Mouse (Mus musculus) frontal cortex, adult (tissue): ENCODE results near the gene Pkd1l1.
A peak's percentile ranks its signal among the peaks of the same experiment; 100 is the strongest.

Experiments used
- ATAC-seq: cut with Nextera tagmentation; 2 replicates; pipeline ENCODE4 v1.9.2; 2017; ENCODE audit warnings: mild to moderate bottlenecking, moderate library complexity, mixed read lengths; ENCODE audit not compliant: low TSS enrichment

The Pkd1l1 gene

DNA sequence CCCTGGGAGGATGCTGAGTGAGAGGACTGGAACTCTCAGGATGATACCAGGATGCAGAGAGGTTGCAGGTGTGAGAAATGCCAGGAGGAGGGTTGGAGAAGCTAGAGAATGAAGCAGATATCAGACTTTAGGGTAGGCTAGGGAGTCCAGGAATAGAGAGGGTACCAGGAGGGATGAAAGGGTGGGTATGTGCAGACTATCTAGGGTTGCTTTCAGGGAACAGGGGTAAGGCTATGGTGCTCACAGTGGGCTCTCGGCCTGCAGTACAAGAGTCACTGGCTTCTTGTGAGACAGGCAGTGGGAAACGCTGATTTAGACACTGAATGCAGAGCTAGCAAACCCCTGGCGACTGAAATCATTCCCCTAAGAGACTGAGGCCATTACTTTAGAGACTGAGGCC is at the start of gene Pkd1l1:
Pkd1l1 (minus strand) TSS at position 101 of the 400 bp plus-strand sequence.
- no peak for ATAC-seq

DNA sequence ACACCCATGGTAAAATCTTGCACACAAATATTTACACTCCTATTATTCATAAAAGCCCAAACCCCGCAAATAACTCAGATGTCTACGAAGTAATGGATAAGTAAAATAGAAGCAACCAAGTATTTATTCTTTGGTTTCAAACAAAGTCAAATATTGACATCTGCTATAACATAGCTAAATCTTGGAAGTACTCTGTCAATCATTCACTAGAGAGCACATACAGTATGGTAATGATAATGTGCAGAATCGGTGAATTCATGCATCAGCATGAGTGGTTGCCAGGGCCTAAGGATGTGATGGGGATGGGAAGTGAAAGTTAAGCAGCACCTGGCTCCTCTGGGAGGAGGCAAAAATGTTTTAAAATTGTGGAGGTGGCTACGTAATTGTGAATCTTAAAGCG is 47.1 kb upstream of the Pkd1l1 start:
- ATAC-seq = no peak

DNA sequence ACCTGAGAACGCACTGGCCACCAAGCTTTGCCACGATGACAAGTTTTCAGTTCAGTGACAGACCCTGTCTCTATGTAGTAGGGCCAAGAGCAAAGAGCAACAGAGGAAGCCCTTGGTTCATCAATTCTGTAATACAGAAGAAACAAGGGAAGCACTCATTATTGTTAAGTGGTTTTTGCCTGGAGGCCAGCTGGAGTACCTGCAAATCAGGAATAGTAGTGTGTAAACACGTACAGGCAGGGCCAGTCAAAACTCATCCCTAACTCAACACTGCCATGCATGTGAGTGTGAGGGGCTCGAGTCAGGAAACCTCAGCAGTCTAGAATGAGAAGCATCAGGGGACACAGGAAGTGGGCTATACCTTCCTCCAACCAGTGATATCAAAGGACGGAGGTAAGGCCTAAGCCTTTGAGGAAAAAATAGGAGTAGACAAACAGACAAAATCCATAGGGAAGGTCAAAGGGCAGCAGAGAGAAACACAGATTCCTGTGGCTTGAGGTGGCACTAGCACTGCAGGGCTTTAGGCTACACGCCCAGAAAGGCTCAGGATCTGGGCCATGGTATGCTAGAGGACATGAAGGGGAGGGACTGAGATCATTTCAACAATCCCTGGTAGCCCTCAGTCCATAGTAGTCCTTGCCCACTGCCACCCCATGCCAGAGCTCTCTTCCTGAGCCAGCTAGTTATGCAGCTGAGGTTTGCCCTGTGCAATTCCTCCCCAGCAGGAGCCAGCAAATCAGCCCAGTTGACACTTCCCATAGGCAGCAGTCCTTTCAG is 45.6 kb upstream of the Pkd1l1 start:
- no peak for ATAC-seq

DNA sequence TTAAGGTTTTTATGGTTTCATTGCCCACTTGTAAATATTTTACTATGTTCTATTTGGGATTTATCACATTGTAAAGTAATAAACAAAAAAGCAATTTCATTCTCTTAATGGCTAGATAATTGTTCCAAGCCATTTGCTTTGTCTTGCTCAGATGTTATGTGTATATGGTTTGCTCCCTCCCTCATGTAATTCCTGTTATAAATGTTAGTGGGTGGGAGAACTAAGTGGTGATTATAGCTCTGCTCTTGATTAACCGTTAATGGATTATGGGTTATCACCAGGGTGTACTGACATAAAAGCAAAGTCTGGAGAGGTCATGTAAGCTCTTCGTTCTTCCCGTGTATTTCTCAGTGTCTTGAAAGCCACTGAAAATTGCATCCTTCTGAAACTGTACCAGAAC is 41.7 kb upstream of the Pkd1l1 start:
- ATAC-seq = no peak

DNA sequence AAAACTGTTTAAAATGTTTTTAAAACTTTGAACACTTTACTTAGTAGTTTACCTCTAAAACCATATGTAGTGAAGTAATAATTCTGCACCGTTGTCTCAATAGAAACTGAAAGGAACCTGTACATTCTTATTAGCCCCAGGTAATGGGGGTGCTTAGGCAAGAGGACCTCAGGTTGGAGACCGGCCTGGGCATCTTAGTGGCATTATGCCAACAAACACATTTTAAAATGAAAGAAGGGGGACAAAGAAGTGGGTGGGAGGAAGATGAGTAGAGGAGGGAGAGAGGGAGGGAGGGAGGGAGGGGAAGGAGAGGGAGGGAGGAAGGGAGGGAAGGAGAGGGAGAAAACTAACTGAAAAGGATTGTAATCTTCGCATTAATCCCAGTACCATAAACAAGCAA is 38.3 kb upstream of the Pkd1l1 start:
- no peak for ATAC-seq

DNA sequence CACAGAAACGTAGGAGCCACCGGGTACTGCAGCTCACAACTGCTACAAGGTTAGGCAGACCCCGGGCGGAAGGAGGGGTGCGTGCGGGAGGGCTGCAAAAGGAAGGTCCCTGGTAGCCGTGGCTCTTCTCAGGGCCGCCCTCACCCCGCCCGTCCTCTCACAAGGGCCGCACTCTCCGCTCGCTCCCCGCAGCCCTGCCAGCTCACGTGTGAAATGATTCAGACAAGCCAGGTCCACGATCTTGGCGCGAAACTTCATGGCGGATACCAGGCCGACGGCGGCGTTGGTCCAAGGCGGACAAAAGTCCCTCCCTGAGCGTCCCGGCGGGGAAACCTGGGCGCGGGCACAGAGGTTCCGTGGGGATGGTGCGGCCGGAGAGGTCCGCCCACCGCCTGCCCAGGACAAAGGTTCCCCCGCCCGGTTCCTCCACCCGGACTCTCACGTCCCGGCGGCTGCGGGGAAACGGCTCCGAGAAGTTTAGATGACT is 37.8 kb upstream of the Pkd1l1 start, which contains the start of gene Hus1:
Hus1 (minus strand) TSS at position 339 of the 487 bp plus-strand sequence.
- ATAC-seq = peak; percentile 98

DNA sequence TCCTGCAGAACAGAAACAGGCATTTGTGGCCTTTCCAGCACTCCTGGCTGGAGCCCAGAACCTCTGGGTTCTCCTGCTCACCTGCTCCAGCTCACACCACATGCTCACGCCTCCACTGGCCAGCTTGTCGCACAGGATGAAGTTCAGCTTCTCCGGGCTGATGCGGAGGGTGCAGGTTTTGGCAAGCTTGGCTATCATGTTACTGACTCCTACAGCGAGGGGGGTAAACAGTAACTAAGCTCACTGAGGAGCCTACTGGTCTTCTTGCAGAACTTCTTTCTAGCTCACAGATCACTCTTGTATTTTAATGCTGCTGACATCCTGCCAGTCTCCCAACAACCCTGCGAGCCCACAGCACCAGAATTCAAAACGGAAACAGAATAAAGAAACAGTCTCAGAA is 37.4 kb upstream of the Pkd1l1 start:
- ATAC-seq = peak; percentile 85

DNA sequence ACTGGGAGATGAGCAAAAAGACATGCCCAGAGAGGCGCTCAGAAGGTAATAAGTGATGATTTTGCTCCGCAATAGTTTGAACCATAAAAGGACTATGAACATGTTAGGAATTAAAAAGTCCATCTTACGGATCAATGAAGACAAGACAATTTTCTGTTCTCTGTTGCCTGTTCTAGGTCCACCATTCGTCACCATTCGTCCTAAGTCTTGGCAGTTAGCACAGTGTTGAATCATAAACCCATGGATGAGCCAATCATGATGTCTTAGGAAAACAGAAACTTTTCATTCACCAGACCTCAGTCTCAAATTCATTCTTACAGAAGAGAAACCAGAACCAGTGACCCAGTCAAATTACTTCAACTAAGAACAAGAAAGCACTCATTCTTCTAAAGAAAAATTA is 35.7 kb upstream of the Pkd1l1 start:
- no peak for ATAC-seq

DNA sequence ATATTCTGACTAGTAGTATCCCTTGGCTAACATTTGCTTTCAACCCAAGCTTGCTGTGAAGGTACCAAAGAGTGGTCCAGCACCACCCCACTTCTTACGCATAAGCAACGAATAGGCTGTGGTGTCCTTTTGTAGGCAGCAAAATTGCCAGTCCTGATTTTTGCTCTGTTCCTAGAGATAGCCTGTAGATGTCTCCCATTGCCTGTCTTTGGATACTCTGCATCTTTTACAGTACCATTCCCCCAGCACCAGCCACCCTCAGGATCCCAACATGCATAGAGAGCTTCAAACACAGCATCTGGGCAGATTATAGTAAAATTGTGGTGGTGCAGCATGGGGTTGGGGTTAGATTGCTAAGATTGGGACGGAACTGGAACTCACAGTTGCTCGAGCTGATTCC is 15.0 kb upstream of the Pkd1l1 start:
- peak; percentile 68 for ATAC-seq

DNA sequence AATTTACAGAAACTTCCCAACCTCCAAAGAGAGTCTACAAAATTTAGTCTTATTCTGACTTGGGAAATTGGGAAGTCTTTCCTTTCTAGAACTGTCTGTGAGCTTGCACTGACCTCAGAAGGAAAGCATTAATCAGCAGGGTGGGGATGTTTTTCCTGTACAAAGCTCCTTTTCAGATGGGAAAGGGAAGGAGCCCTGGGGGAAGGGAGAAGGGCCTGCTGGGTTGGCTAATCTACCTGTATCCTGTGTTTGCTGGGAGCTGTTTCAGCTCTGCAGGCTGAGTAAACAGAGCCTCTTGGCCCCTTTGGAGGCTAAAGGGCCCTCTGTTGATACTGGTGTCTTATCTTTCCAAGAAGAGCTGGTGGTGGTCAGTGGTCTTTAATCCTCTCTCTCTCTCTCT is 13.0 kb upstream of the Pkd1l1 start:
- no peak for ATAC-seq

DNA sequence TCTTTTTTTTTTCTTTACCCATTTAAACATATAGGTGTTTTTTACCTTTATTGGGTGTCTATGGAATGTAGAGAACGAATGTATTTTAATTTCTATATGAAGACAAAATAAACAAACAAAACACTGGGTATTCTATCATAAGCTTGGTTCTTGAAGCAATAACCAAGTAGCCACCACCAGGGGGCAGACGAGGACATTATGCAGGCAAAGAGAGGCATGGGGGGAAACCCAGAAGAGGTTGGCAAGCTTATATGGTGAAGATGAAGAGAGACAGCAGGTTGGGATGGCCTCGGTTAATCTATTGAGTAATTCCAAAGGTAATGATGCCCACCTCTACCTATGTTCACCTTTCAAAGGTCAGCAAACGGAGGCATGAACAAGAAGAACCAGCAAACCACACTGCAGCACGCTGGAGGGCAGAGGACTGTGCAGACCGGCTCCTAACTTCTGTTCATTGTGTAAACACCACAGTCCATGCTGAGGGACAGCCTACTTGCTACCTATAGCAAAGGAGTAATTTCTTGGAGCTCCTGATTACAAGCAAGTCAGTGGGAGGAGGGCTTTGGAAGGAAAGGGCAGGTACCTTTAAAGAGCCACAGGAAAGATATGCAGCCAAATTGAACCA is 10.3 kb upstream of the Pkd1l1 start:
- ATAC-seq = peak; percentile 76

DNA sequence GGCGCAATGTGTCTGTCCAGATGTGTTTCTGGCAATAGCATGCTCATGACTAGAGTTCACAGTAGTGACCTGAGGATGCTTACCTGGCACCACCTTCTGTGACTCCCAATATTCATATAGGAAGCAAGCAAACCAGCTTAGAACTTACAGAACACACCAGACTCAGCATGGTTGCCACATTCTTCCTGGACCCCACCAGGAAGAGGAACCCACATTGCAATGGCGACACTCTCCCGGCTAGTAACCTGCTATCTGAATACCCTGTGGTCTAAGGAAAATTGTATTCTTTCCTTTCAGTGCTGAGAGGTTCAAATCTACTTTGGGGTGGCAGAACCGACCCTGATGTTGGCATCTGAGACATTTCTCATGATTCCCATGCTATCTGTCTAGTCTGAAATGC is 5.1 kb upstream of the Pkd1l1 start:
- no peak for ATAC-seq

DNA sequence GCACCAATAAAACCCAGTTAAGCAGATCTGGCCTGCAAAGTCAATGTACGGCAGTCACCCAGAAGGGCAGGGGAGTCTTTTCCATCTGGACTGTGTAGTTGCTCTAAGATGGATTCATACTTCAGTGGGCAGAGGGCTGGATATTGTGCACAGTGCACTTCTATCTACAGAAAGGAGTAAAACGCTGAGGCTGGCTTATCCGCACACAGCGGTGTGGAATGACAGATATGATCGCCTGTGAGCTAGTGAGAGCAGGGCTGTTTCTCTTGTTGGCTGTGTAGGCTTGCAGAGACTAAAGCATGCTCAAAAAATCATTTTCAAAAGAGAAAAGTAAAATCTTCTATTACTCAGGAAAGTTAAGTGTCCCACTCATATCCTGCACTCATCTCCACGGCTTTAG is 973 bp downstream of the Pkd1l1 start:
- ATAC-seq = no peak

DNA sequence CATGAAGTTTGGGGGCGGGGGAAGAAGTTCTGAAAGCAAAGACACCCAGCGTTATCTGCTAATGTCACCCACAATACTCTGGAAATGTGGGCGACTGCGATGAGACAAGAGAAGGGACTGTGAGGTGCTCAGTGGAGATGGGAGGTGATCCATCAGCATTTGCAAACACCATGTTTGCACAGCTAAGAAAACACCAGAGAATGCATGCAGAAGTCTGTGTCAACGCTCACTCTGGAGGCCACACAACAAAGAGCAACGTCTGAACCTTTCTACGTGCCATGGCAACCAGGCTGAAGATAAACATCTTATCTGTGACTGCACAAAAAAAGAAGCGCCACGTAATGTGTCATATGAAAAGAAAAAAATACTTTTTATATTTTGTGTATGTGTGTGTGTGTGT is 2.6 kb downstream of the Pkd1l1 start:
- ATAC-seq = no peak

DNA sequence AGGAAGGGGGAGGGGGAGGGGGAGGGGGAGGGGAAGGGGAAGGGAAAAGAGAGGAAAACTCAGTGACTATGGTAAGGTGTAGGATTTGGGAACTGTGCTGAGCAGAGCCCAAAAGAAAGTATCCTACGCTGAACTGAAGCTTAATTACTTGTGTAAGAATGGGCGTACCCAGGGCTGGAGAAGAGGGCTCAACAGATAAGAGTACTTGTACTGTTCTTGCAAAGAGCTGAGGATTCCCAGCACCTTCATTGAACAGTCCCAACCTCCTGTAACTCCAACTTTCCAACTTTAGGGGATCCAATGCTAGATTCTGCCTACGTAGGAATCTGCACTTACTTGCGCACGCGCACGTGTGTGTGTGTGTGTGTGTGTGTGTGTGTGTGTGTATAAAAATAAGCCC is 5.0 kb downstream of the Pkd1l1 start:
- no peak for ATAC-seq

DNA sequence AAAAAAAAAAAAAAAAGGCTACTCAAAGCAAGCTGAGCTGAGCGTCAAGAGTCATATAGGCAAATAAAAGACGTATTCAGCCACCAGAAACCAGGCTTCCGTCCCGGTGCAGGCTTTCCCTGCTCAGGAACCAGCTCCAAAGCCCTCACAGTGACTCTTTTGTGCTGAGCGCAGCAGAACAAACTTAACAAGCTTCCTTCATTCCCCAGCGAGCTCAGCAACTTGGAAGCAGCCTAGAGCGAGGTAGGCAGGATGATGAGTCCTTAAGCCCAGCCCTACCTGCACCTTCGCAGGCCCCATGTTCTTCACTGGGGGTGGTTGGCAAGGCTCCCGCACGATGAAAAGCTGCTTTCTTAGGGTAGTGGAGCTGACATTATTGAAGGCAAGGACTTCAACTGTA is 14.5 kb downstream of the Pkd1l1 start:
- ATAC-seq = peak; percentile 77

DNA sequence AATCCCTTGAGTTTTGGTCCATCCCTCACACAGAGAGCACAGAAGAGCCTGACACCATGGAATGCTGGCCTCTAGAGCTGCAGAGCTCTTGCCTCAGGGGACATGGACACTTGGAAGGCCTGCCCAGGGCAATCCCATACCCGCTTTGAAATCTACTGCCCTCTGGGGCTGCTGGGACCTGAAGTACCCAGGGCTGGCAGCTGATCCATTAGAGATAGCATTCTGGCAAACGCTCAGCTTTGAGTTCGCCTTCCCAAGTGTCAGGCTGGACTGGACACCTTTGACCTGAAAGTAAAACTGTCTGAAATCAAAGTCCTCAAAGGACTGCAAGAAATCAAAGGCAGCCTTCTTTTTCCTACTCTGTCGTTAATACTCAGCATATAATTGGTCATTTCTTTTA is 15.0 kb downstream of the Pkd1l1 start:
- no peak for ATAC-seq

DNA sequence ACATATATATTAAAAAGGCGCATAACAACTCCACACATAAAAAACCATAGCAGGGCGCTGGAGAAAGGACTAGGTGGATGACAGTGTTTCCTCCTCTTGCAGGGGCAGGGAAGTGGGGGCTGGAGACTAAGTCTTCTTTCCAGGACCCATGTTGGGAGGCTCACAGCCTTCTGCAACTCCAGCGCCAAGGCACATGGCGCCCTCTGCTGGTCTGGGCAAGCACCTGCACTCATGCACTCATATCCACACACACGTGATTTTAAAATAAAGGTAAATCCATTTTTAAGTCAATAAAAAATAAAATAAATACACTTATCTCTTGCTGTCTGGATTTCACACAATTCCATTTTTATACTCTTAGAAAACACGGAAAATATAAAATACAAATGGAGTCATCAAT is 16.0 kb downstream of the Pkd1l1 start:
- ATAC-seq = no peak

DNA sequence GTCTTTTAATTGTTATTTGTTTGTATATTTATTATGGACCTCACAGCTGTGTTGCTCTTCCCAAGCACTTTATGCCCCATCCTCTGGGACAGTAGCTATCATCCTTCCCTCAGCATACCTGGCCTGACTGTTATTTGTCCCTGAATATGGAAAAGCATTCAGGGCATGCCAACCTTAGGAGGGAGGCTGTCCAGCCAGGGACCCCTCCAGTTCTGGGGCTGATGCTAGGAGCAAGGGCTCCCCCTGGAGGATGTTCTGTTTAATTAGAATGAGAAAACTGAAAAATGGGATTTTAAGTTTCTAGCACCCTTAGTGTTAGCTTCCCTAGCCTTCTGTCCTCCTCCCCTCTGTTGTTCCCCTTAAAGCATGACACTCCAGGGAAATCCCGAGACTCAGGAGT is 17.4 kb downstream of the Pkd1l1 start:
- ATAC-seq = peak; percentile 69; the same call in 1 of the 2 replicates

DNA sequence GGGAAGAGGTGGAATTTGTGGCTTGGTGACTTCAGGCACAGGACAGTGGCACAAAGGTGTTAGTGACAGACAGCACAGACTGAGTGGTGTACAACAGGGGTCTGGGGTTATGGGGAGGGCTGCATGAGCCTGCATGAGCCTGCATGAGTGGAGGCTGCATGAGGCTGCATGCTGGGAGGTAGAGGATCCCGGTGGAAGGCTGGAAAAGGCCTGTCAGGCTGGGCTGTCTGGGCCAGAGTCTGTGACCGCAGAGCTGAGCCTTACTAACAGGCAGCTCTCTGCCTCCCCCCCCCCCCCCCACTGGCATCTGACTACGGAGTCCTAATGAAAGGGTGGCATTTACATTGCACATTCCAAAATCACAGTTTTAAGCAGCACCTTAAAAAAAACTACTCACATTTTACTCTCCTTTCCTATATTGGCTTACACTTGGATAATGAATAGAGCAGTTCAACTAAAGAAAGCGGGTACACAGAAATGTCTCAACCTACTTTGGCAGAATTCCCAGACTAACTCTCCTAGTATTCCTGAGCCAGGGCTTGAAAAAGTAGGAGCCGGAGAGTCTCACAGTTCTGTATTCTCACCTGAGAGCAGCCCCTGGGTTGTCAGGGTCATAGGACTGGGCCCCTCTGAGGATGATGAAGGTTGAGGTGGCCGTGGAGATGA is 23.2 kb downstream of the Pkd1l1 start:
- peak; percentile 80 for ATAC-seq

DNA sequence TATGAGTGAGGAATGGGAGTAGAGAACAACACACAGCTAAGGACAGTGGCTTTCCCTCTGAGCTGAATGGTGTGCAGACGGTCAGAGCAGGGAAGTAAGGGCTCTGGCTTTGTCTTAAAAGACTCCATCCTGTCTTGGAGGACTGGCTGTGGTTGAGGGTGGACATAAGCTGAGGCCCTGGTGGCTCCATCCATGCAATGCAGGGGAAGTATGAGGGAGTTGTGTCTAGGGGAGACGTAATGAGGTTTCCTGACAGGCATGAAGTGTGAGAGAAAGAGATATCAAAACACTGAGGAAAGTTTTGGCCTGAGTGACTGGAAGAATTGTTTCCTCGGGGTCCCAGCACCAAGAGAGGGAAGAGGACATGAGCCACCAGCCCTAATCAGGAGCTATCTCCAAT is 24.2 kb downstream of the Pkd1l1 start:
- no peak for ATAC-seq

DNA sequence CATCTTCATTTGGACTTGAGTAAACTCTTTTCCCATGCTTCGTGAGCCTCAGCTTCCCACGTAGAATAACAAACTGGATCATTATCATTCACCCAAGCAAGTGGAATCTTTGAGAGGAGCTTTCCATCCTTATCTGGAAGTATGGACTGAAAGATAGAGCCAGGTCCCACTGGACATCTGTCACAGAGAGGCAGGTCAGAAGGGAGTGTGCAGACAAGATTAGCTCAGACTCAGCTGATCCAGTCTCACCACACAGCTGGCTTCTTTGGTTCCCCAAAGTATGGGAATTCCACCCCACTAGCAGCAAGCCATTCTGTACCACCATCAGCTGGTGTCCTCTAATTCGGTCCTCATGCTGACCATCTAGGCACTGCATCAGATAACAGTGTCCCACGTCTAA is 29.0 kb downstream of the Pkd1l1 start:
- ATAC-seq = no peak

DNA sequence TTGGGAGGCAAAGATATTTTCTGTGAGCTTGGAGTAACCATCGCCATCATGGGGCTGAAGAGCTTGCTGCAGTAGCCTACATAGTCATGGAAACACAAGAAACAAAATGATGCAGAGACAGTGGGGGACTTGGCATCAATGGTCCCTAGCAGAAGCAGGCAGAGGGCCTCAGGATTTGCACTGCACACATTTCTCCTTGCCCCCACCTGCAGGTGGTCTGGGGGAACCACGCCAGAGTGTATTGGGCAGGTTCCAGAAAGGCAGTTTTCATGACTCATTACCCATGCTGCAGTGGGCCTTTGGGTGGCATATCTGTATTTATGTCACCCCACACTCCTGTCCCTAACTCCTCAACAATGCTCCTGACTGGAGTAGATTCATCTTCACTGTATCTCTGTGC is 30.6 kb downstream of the Pkd1l1 start:
- no peak for ATAC-seq
